Mouse (Mus musculus): ENCODE results near the gene Afap1l2. TPM values are rescaled to one million over a fixed set of nuclear protein-coding genes. Genes with fewer than 3 reads are reported as not detected.

Gene Afap1l2
- total RNA-seq, 1 experiment from 2014 or later, result not detected

DNA sequence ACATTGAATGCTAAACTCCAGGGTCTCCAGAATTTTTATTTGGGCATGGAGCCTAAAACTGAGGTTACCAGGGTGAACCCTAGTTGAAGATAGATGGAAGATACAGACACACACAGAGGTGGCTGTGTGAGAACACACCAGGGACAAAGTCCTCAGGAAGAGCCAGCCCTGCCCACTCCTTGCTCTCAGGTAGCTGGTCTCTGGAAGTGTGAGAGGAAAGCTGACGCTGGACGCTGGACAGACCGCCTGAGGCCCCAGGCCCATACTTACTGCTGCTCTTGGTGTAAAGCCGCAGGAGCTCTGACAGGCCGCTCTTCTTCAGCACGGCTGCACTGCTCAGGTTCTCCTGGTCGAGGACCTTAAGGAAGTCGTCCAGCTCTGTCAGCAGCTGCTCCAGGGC lies 58.2 kb downstream of the Afap1l2 start:
- no peak for ATAC-seq (replicated peaks; ENCODE audit: insufficient number of reproducible peaks, low FRiP score, low TSS enrichment, poor library complexity, severe bottlenecking)

DNA sequence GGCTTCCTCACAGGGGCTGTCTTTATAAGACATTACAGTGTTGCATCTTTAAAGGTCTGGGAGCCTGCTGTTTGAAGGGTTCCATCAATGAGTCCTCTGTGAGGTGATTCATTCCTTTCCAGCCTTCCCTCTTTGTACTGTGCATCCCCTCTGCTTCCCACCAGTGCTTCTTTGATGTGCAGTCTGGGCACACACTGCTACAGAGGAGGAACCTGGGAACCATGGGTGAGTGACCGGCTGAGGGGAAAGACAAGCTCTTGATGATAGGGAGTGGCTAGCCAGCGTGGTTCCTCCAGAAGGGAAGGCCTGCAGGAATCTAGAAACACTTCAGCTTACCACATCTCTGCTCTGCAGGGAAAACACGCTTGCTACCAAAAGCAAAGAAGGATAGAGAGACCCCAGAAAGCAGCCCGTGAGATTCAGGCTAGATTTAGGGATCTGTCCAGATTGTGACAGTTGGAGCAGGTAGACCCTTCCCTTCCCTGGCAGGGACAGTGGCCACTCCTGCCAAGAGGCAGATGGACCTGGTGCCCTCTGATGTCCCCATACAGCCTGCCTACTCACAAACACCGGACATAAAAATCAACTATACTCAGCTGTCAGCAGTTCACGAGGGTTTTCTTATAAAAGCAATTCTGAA lies 59.9 kb downstream of the Afap1l2 start:
- no peak for ATAC-seq (replicated peaks; ENCODE audit: insufficient number of reproducible peaks, low FRiP score, low TSS enrichment, poor library complexity, severe bottlenecking)

- ATAC-seq (replicated peaks; ENCODE audit: insufficient number of reproducible peaks, low FRiP score, low TSS enrichment, poor library complexity, severe bottlenecking), result no peak
Observed at GRCm38 (mm10) chr19:56946727-56947126, 61.3 kb downstream of the Afap1l2 start.

DNA sequence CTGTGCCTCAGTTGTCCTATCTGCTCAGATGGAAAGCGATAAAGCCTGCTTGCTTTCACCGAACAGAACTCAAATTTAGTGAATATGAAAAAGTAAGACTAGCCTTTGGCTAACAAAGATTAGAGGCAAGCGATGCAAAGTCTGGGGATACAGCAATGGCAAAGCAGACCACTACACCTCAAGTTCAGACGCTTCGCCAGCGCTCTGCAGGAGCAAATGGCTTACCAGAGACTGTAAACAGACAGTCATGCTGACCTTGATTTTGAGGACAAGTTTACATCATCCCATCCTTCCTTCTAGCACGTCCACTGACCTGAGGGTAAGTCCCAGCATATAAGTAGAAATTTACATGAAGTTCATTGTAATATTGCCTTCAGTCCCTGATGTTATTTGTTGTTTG lies 61.8 kb downstream of the Afap1l2 start:
- no peak for ATAC-seq (replicated peaks; ENCODE audit: insufficient number of reproducible peaks, low FRiP score, low TSS enrichment, poor library complexity, severe bottlenecking)

DNA sequence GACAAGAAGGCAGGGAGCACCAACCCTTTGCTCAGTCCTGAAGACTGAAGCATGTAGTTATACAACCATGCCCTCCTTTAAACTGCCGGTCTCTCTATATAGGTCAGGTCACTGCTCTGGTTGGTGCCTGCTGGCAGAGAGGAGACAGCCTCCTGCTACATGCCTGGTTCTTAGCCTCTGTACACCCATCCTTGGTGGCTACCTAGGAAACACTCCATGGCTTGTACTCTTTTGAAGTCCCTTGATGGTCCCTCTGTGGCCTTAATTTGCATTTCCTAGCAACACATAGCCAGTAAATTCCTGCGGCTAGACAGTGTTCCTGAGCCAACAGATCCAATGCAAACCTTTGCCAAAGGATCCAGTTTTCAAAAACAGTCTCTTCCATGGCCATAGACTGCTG lies 62.4 kb downstream of the Afap1l2 start:
- no peak for ATAC-seq (replicated peaks; ENCODE audit: insufficient number of reproducible peaks, low FRiP score, low TSS enrichment, poor library complexity, severe bottlenecking)

- ATAC-seq (replicated peaks; ENCODE audit: insufficient number of reproducible peaks, low FRiP score, low TSS enrichment, poor library complexity, severe bottlenecking), result no peak
Observed at GRCm38 (mm10) chr19:56944826-56945225, 63.2 kb downstream of the Afap1l2 start.

- no peak for ATAC-seq (replicated peaks; ENCODE audit: insufficient number of reproducible peaks, low FRiP score, low TSS enrichment, poor library complexity, severe bottlenecking)
Observed at GRCm38 (mm10) chr19:56944211-56944610, 63.8 kb downstream of the Afap1l2 start.

DNA sequence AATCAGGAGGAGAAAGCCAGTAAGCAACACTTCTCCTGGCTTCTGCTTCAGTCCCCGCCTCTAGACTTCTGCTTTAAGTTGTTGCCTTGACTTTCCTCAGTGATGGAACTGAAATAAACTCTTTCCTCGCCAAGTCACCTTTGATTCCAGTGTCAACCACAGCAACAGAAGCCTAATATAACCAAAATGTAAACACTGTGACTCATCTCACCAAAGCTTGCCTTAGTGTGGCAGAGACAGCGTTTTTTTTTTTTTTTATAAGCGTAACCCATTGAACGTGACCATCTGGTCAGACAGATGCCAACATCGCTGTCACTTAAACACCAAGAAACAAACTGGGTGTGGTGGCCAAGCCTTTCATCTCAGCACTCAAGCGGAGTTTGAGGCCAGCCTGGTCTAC lies 65.8 kb downstream of the Afap1l2 start:
- ATAC-seq (replicated peaks; ENCODE audit: insufficient number of reproducible peaks, low FRiP score, low TSS enrichment, poor library complexity, severe bottlenecking), result no peak

- ATAC-seq (replicated peaks; ENCODE audit: insufficient number of reproducible peaks, low FRiP score, low TSS enrichment, poor library complexity, severe bottlenecking), result no peak
Observed at GRCm38 (mm10) chr19:56940507-56940906, 67.5 kb downstream of the Afap1l2 start.

DNA sequence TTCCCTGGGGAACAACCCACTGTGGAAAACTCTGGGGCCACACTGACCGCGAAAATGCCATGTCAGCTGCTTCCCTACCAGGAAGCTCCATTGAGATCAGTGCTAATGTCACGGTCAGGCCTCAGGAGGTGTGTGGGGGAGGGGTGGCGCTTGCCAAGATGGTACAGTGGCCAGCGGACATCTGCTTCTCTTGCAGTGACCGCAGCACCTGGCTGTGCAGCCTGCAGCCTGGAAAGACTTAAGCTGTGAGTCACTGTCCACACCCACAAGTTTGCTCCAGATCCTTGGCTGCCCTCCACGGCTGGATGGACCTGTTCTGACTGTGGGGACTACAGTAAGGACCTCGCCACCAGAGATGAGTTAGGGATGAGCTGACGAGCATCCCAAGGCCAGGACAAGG lies 68.2 kb downstream of the Afap1l2 start:
- no peak for ATAC-seq (replicated peaks; ENCODE audit: insufficient number of reproducible peaks, low FRiP score, low TSS enrichment, poor library complexity, severe bottlenecking)

GRCm38 (mm10) chr19:56937911-56938310 lies 70.1 kb downstream of the Afap1l2 start:
- no peak for ATAC-seq (replicated peaks; ENCODE audit: insufficient number of reproducible peaks, low FRiP score, low TSS enrichment, poor library complexity, severe bottlenecking)

GRCm38 (mm10) chr19:56936253-56936652 lies 71.8 kb downstream of the Afap1l2 start:
- no peak for ATAC-seq (replicated peaks; ENCODE audit: insufficient number of reproducible peaks, low FRiP score, low TSS enrichment, poor library complexity, severe bottlenecking)

- no peak for ATAC-seq (replicated peaks; ENCODE audit: insufficient number of reproducible peaks, low FRiP score, low TSS enrichment, poor library complexity, severe bottlenecking)
Observed at GRCm38 (mm10) chr19:56935777-56936176, 72.3 kb downstream of the Afap1l2 start.

GRCm38 (mm10) chr19:56935111-56935510 lies 72.9 kb downstream of the Afap1l2 start:
- no peak for ATAC-seq (replicated peaks; ENCODE audit: insufficient number of reproducible peaks, low FRiP score, low TSS enrichment, poor library complexity, severe bottlenecking)

DNA sequence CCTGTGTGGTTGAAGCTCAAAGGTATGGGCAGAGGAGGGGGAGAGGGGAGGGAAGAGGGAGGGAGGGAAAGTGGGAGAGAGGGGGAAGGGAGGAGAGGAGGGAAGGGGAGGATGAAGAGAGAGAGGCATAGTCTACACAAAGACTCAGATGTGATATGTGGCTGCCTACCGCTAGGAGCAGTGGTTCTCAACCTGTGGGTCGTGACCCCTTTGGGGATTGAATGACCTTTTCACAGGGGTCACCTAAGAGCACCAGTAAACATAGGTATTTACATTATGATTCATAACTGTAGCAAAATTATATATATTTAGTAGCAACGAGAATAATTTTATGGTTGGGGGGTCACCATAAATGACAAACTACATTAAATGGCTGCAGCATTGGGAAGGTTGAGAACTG lies 74.2 kb downstream of the Afap1l2 start:
- ATAC-seq (replicated peaks; ENCODE audit: insufficient number of reproducible peaks, low FRiP score, low TSS enrichment, poor library complexity, severe bottlenecking), result no peak

DNA sequence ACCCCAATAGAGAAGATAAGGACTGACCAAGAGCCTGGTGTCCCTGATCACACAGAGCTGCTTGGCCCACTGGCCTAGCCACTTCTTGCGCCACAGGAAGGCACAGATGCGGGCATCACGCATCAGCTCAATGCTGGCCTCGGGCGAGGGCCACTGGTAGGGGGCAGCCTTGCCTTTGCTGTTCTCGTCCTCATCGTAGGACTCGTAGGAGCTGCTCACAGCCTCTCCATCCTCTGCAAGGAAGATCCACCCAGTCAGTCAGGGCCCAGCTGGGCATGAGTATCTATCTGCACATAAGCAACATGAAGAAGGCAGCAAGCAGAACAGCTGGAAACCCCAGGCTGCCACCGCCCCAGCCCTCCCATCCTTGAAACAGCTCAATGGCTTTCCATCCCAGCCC lies 78.0 kb downstream of the Afap1l2 start:
- no peak for ATAC-seq (replicated peaks; ENCODE audit: insufficient number of reproducible peaks, low FRiP score, low TSS enrichment, poor library complexity, severe bottlenecking)

DNA sequence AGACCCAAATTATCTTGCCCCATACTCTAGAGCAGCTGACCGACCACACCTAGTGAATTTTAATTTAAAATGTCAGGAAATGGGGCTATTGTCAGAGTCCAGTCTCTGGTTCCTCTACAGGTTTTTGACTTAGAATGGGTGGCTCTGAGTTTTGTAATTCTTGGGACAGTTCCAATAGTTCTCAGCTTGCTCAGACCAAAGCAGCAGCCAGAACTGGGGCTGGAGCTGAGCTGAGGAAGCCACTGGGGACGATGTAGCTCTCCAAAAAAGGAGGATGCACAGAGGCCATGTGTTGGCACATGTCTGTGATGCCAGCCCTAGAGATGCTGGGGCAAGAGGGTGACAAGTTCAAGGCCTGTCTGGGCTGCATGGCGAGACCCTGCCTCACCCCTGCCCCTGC lies 78.6 kb downstream of the Afap1l2 start:
- no peak for ATAC-seq (replicated peaks; ENCODE audit: insufficient number of reproducible peaks, low FRiP score, low TSS enrichment, poor library complexity, severe bottlenecking)

DNA sequence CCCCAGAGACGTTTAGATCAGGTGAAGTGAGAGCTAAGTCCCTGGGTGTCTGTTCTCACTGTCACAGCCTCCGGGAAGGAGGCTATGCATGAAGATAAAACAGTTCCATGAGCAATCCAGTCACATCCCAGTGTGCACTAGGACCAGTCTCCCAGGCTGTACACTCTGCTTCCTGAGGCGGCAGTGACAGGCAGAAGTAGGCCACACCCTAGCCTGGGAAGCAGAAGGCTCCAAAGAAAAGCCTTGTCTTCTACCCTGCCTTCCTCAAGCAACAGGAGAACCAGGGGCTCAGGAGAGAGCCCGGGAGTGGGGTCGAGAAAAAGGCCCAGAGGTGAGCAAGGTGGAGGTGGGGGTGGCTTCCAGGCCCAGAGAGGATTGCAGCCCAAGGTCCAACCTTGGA lies 86.3 kb downstream of the Afap1l2 start:
- no peak for ATAC-seq (replicated peaks; ENCODE audit: insufficient number of reproducible peaks, low FRiP score, low TSS enrichment, poor library complexity, severe bottlenecking)

DNA sequence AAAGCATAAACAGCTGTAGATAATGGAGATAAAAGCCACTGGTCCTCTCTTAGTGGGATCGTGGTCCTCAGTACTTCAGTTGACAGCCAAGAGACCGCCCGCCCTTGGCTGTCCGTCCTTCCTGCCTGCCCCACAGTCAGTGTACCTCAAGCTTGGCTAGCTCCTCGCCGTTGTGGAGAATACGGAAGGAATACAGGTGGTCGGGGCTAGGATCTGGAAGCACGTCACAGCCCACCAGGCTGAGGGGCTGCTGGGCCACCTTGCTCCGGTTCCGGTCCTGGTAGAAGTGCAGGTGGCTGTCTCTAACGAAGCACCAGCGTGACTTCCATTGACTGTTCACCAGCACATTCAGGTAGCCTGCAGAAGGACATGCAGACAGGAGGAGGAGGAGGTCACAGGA lies 87.8 kb downstream of the Afap1l2 start:
- ATAC-seq (replicated peaks; ENCODE audit: insufficient number of reproducible peaks, low FRiP score, low TSS enrichment, poor library complexity, severe bottlenecking), result no peak

GRCm38 (mm10) chr19:56919628-56920027 lies 88.4 kb downstream of the Afap1l2 start:
- ATAC-seq (replicated peaks; ENCODE audit: insufficient number of reproducible peaks, low FRiP score, low TSS enrichment, poor library complexity, severe bottlenecking), result no peak

DNA sequence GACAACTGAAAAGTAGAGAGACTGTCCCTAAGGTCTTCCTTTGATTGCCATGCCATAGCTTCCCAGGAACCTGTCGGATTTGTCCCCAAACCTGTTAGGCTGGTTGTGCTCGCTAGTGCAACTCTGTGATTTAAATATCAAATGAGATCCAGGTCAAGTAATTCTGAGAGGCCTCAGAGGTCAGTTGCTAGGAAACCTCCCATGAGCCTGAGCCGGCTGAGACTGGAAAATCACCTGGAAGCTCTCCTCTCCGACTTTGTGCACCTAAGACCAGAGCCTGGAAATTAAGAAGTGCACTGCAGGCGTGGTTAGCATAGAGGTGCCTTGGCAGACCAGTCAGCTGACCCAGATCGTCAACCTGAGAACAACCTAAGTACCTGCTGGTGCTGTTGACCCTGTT lies 92.9 kb downstream of the Afap1l2 start:
- ATAC-seq (replicated peaks; ENCODE audit: insufficient number of reproducible peaks, low FRiP score, low TSS enrichment, poor library complexity, severe bottlenecking), result no peak
